Mouse (Mus musculus) forebrain, embryonic 16.5 days (tissue): Measurements from ENCODE around the gene Trpv6. TPM values are rescaled to one million over a fixed set of nuclear protein-coding genes. Genes with fewer than 3 reads are reported as not detected.

Source experiments
- ATAC-seq: fragments of 200-750 bp; cut with Nextera tagmentation; 2 replicates; pipeline ENCODE4 v1.8.0; 2017; ENCODE audit warnings: mild to moderate bottlenecking, moderate library complexity
- H3K27ac ChIP-seq: fragments of 300-500 bp; sonication (generic); 2 replicates; pipeline ENCODE4 v1.5.1; 2014; ENCODE audit warnings: low read length, control low read depth
- H3K27me3 ChIP-seq: fragments of 300-500 bp; sonication (generic); replicated peaks from 2 replicates; pipeline ENCODE4 v1.6.1; 2014; ENCODE audit warnings: low read length; ENCODE audit not compliant: control insufficient read depth, insufficient read depth
- H3K36me3 ChIP-seq: fragments of 300-500 bp; sonication (generic); 2 replicates; pipeline ENCODE4 v1.6.1; 2014; ENCODE audit not compliant: control insufficient read depth, insufficient read depth
- H3K4me1 ChIP-seq: fragments of 300-500 bp; sonication (generic); replicated peaks from 2 replicates; pipeline ENCODE4 v1.6.1; 2014; ENCODE audit warnings: low read length; ENCODE audit not compliant: control insufficient read depth, insufficient read depth
- H3K4me2 ChIP-seq: fragments of 300-500 bp; sonication (generic); 2 replicates; pipeline ENCODE4 v1.6.1; 2014; ENCODE audit warnings: mild to moderate bottlenecking, low read length, control low read depth
- H3K4me3 ChIP-seq: fragments of 300-500 bp; sonication (generic); replicated peaks from 2 replicates; pipeline ENCODE4 v1.5.1; 2014; ENCODE audit warnings: mild to moderate bottlenecking, low read length, control low read depth
- H3K9ac ChIP-seq: fragments of 300-500 bp; sonication (generic); replicated peaks from 2 replicates; pipeline ENCODE4 v1.6.1; 2014; ENCODE audit warnings: low read depth, low read length, control low read depth
- H3K9me3 ChIP-seq: fragments of 300-500 bp; sonication (generic); 2 replicates; pipeline ENCODE4 v1.6.1; 2016; ENCODE audit warnings: low read length; ENCODE audit not compliant: control insufficient read depth
- WGBS: fragments of 180-500 bp; shearing (Covaris S2); extraction: QIAGEN DNeasy Blood & Tissue Kit; methylation state at CpG from one replicate; pipeline ENCODE4 v1.1.7; 2014; 5-methylcytosine and 5-hydroxymethylcytosine counted together
- polyA plus RNA-seq: library from polyadenylated mRNA; unstranded; fragments of >200 nt; fragmentation: Nextera tagmentation; extraction: Ambion mirVana; gene quantifications from 2 replicates; pipeline ENCODE4 v1.2.1, GENCODE M21; 2015

Gene Trpv6
- 0.60 and 0.65 TPM in 2 replicates for polyA plus RNA-seq

DNA sequence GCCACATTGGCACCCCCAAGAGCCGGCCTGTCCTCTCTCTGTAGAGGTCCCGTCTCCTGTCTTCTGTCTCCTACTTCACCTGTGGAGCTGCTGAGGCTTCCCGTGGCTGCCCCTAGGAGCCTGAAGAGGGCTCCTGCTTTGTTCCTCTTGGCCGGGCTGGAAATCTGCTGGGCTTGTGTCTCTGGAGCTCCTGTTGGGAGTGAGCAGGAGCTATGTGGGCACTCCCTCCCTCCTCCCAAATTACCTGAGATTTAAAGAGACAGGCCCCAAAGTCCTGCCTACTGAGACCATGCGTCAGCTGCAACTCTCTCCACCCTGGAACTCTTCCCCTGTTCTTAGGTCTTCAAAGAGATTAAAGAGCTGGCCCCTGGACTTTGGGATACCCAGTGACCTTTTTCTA lies at the start of gene Trpv6:
TSS of gene Trpv6 (minus strand) at position 228 of the 400 bp plus-strand sequence.
- ATAC-seq: no peak
- Histone ChIP-seq H3K27ac (no peak within 1 kb of the TSS), H3K27me3 (no peaks in the 10 kb centered on the region), H3K4me3 (no peak within 1 kb of the TSS), H3K4me2 (no peak within 1 kb of the TSS), H3K4me1 (0 out of 2 replicates have a peak, but pooled peaks cover 2% of the 10 kb centered on the region), H3K9me3 (no peaks in the 10 kb centered on the region), H3K36me3 (no peaks in the 10 kb centered on the region), H3K9ac (no peak within 1 kb of the TSS)
- 14% methylated on average over 5 of the region's 5 CpGs for WGBS

DNA sequence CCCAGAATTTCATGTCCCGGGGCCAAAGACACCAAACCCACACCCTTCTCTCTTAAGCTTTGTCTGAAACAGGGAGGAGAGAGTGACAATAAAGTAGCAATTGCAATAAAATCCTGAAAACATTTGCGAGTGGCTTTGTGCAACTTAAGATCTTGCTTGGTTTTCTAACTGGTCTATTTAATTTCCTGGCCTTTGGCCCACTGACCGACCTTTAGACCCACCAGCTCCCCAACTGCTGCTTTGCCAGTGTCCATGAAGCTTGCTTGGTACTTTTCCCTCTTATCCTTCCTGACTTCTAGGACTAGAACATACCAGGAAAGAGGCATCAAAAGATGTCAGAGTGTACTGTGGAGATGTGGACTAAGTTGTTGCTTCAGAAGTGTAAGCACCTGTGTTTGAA lies 49.4 kb upstream of the Trpv6 start:
- no peak overlapping the region for H3K27ac ChIP-seq
- H3K4me1 ChIP-seq: no peaks in the 10 kb centered on the region
- ATAC-seq: no peak
- WGBS: 86% methylated on average over 3 of the region's 3 CpGs
- no peak overlapping the region for H3K4me3 ChIP-seq
- no peaks in the 10 kb centered on the region for H3K9me3 ChIP-seq
- H3K27me3 ChIP-seq: no peaks in the 10 kb centered on the region
- no peak overlapping the region for H3K9ac ChIP-seq
- no peaks in the 10 kb centered on the region for H3K36me3 ChIP-seq
- no peak overlapping the region for H3K4me2 ChIP-seq

- Histone ChIP-seq H3K9ac (no peak overlapping the region), H3K4me3 (no peak overlapping the region), H3K4me2 (no peak overlapping the region), H3K9me3 (no peaks in the 10 kb centered on the region), H3K4me1 (no peaks in the 10 kb centered on the region), H3K27me3 (no peaks in the 10 kb centered on the region), H3K27ac (no peak overlapping the region), H3K36me3 (no peaks in the 10 kb centered on the region)
- WGBS: 93% methylated on average over 5 of the region's 5 CpGs
- no peak for ATAC-seq
Measured at GRCm38 (mm10) chr6:41684911-41685310, 48.7 kb upstream of the Trpv6 start.

- WGBS: 81% methylated on average over 2 of the region's 2 CpGs
- no peaks in the 10 kb centered on the region for H3K9me3 ChIP-seq
Measured at GRCm38 (mm10) chr6:41684131-41684530, 47.9 kb upstream of the Trpv6 start, which contains the start of gene Llcfc1. Gene Llcfc1, plus strand, starts transcription at chr6:41684431.

DNA sequence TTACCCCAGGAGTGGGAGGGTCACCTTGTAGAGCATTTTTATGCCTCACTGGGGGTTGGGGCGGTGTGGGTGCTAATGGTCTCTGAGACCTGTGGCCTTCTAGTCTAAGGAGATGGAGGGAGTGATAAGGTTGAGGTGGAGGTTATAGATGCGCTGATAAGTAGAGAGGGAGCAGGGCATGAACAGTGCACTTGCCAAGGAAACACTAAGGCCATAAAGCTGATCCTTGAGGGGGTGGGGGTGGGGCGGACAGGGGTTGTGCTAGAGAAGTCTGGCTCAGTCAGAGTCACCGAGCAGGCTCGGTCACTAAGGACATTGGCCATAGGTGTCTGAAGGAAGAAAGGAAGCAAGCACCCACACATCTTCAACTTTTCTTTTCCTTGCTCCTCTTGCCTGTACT lies 45.5 kb upstream of the Trpv6 start:
- H3K27ac ChIP-seq: no peak overlapping the region
- H3K9me3 ChIP-seq: no peaks in the 10 kb centered on the region
- H3K4me2 ChIP-seq: no peak overlapping the region
- no peak overlapping the region for H3K4me3 ChIP-seq
- no peak for ATAC-seq
- H3K36me3 ChIP-seq: no peaks in the 10 kb centered on the region
- 78% methylated on average over 5 of the region's 5 CpGs for WGBS
- no peak overlapping the region for H3K9ac ChIP-seq
- no peaks in the 10 kb centered on the region for H3K4me1 ChIP-seq
- no peaks in the 10 kb centered on the region for H3K27me3 ChIP-seq

More at GRCm38 (mm10) chr6:41684131-41684530, 47.9 kb upstream of the Trpv6 start, which contains the start of gene Llcfc1:
- Histone ChIP-seq H3K27ac (no peak within 1 kb of the TSS), H3K9ac (no peak within 1 kb of the TSS), H3K27me3 (no peaks in the 10 kb centered on the region), H3K4me3 (no peak within 1 kb of the TSS), H3K4me1 (no peaks in the 10 kb centered on the region), H3K36me3 (no peaks in the 10 kb centered on the region), H3K4me2 (no peak within 1 kb of the TSS)
- ATAC-seq: no peak

GRCm38 (mm10) chr6:41680669-41681068 lies 44.5 kb upstream of the Trpv6 start, which contains the start of gene Trpv5:
Gene Trpv5, minus strand, starts transcription at chr6:41680769.
- H3K4me2 ChIP-seq: no peak within 1 kb of the TSS
- no peaks in the 10 kb centered on the region for H3K27me3 ChIP-seq
- H3K4me3 ChIP-seq: no peak within 1 kb of the TSS
- ATAC-seq: no peak
- no peaks in the 10 kb centered on the region for H3K4me1 ChIP-seq
- 71% methylated on average over 1 of the region's 1 CpGs for WGBS
- H3K36me3 ChIP-seq: no peaks in the 10 kb centered on the region
- H3K27ac ChIP-seq: no peak within 1 kb of the TSS
- no peaks in the 10 kb centered on the region for H3K9me3 ChIP-seq
- no peak within 1 kb of the TSS for H3K9ac ChIP-seq

- Histone ChIP-seq H3K4me3 (no peak overlapping the region), H3K27me3 (no peaks in the 10 kb centered on the region), H3K9ac (no peak overlapping the region), H3K4me2 (no peak overlapping the region), H3K9me3 (no peaks in the 10 kb centered on the region), H3K36me3 (no peaks in the 10 kb centered on the region), H3K27ac (no peak overlapping the region), H3K4me1 (no peaks in the 10 kb centered on the region)
- ATAC-seq: no peak
- WGBS: 97% methylated on average over 2 of the region's 2 CpGs
Measured at GRCm38 (mm10) chr6:41676530-41676929, 40.3 kb upstream of the Trpv6 start.

DNA sequence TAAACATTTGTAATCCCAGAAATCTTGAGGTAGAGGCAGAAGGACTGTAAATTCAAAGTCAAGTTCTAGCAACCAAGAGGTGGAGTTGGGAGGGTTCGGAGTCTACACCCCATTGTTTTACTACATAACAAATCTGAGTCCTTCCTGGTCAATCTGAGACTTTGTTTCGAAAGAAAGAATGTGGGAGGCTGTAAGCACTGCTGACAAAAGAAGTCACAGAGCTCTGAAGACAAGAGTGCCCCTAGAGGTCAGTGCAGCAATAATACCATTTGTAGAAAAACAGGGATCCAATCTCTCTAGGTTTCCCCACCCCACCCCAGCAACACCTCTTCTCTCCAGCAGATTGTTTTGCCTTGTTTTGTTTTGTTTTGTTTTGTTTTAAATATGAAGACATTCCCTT lies 26.1 kb upstream of the Trpv6 start:
- no peak overlapping the region for H3K27ac ChIP-seq
- no peak overlapping the region for H3K9ac ChIP-seq
- no peaks in the 10 kb centered on the region for H3K36me3 ChIP-seq
- no peak overlapping the region for H3K4me2 ChIP-seq
- H3K9me3 ChIP-seq: no peaks in the 10 kb centered on the region
- WGBS: 28% methylated on average over 2 of the region's 2 CpGs
- no peak for ATAC-seq
- H3K4me1 ChIP-seq: no peaks in the 10 kb centered on the region
- H3K4me3 ChIP-seq: no peak overlapping the region
- no peaks in the 10 kb centered on the region for H3K27me3 ChIP-seq

- H3K4me2 ChIP-seq: no peak overlapping the region
- H3K36me3 ChIP-seq: no peaks in the 10 kb centered on the region
- 83% methylated on average over 1 of the region's 1 CpGs for WGBS
- no peak overlapping the region for H3K9ac ChIP-seq
- H3K4me3 ChIP-seq: no peak overlapping the region
- no peak for ATAC-seq
- H3K9me3 ChIP-seq: no peaks in the 10 kb centered on the region
- no peak overlapping the region for H3K27ac ChIP-seq
- H3K4me1 ChIP-seq: no peaks in the 10 kb centered on the region
- no peaks in the 10 kb centered on the region for H3K27me3 ChIP-seq
Measured at GRCm38 (mm10) chr6:41658487-41658886, 22.3 kb upstream of the Trpv6 start.

DNA sequence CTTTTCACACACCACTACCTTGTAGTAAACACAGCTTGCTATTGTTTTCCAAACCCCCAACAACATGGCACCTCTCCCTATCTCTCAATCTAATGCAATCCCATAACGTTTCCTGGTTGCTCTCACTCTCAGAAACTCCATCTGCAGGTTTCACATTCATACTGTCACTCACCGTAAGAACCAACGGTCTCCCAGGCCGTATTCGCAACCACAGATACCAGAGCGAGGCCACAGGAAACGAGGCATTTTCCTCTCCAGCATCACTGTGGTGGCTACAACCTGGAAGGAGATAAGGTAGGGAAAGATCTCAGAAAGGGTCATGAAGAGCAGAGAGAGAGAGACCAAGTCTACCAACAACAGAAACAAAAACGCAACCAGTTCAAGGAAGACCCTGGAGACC lies 18.4 kb upstream of the Trpv6 start:
- H3K27me3 ChIP-seq: no peaks in the 10 kb centered on the region
- no peaks in the 10 kb centered on the region for H3K36me3 ChIP-seq
- H3K9ac ChIP-seq: no peak overlapping the region
- H3K4me3 ChIP-seq: no peak overlapping the region
- WGBS: 86% methylated on average over 8 of the region's 8 CpGs
- no peak overlapping the region for H3K27ac ChIP-seq
- ATAC-seq: no peak
- no peaks in the 10 kb centered on the region for H3K4me1 ChIP-seq
- no peak overlapping the region for H3K4me2 ChIP-seq
- no peaks in the 10 kb centered on the region for H3K9me3 ChIP-seq
